Mouse (Mus musculus) bone marrow, adult 2 months (tissue): ENCODE measurements around the gene Acly. TPM values are rescaled to one million over a fixed set of nuclear protein-coding genes. Genes with fewer than 3 reads are reported as not detected.

Experiments
- H3K27ac ChIP-seq: fragments of 200-500 bp; 2 replicates; pipeline ENCODE4 v1.5.1; 2012; ENCODE audit warnings: low read depth, mild to moderate bottlenecking, control low read depth, inconsistent platforms, low read length; ENCODE audit not compliant: control insufficient read depth, poor library complexity, insufficient read depth
- H3K4me1 ChIP-seq: fragments of 200-500 bp; 2 replicates; pipeline ENCODE4 v1.6.1; 2011; ENCODE audit warnings: low read length; ENCODE audit not compliant: control insufficient read depth, insufficient read depth
- H3K4me3 ChIP-seq: fragments of 200-500 bp; replicated peaks from 2 replicates; pipeline ENCODE3; 2011; ENCODE audit warnings: mild to moderate bottlenecking, low read depth, low read length, control low read depth; ENCODE audit not compliant: control insufficient read depth
- CTCF ChIP-seq: fragments of 200-500 bp; IDR thresholded peaks from 2 replicates; pipeline ENCODE4 v1.5.1; 2011; ENCODE audit warnings: low read length, control low read depth; ENCODE audit not compliant: control insufficient read depth, insufficient read depth
- POLR2A ChIP-seq: fragments of 200-500 bp; IDR thresholded peaks from 2 replicates; pipeline ENCODE4 v1.6.1; 2011; ENCODE audit warnings: low read depth, mild to moderate bottlenecking, control low read depth, low read length, borderline replicate concordance; ENCODE audit not compliant: control insufficient read depth
- WGBS: fragments of 180-500 bp; shearing (Covaris S2); methylation state at CpG from one replicate; pipeline ENCODE4 v1.1.7; 2018; 5-methylcytosine and 5-hydroxymethylcytosine counted together
- polyA plus RNA-seq: library from polyadenylated mRNA; stranded (reverse); fragments of >200 nt; gene quantifications from 2 replicates; pipeline ENCODE4 v1.2.4, GENCODE M21; 2011; ENCODE audit warnings: low replicate concordance; ENCODE audit not compliant: missing spikeins, insufficient read depth, insufficient read length

Gene Acly
- polyA plus RNA-seq, 1 experiment: 31.2 TPM

DNA sequence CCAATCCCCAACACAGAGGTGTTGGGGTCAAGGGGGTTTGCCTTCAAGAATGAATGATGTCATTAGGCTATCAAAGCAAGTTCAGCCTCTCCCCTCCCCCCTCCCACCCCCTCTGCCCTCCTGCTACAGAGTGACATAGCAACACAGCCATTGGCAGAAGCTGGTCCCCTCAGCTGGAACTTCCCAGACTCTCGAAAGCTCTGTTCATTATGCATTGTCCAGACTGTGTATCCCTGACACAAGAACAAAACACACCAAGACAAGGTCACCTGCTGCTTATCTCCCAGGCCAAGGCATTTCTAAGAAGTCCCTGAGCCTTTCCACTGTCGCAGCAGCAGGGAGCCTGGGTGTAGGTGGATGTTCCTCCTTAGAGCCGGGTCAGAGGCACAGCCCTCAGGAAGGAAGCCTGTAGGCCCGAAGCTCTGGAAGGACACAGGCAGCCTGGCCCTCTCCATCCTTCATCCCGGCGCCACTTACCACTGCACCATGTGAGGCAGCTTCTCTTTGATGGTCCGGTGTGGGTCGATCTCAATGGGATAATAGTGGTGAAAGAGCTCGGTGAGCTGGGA lies 92.0 kb downstream of the Acly start:
- WGBS: 87% methylated on average over 9 of the region's 9 CpGs
- H3K4me1 ChIP-seq: peaks cover 1% of the 10 kb centered on the region; the same call in 1 of the 2 replicates
- no peak overlapping the region for H3K4me3 ChIP-seq
- no peak for TF ChIP-seq CTCF
- no peak for TF ChIP-seq POLR2A
- H3K27ac ChIP-seq: no peak overlapping the region

DNA sequence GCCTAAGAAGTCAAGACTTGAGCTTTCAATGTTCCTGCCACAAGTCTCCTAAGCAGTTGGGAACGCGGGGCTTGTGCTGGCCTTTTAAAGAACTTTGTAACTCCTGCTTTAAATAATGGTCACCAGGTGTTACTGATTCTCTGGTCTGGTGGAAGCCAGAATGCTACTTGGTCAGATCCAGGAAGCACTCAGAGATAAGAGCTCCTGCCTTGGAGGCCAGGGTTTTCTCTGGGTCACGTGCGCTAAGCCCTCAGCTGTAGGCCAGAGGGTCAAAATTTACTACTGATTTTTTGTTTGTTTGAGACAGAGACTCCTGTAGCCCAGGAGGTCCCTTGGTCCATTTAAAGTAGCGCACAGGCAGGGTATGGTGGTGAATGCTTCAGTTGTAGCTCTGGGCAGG lies 95.8 kb downstream of the Acly start:
- TF ChIP-seq POLR2A (no peak), CTCF (no peak)
- 86% methylated on average over 5 of the region's 5 CpGs for WGBS
- H3K4me3 ChIP-seq: no peak overlapping the region
- H3K4me1 ChIP-seq: no peaks in the 10 kb centered on the region; the same call in 1 of the 2 replicates
- no peak overlapping the region for H3K27ac ChIP-seq

DNA sequence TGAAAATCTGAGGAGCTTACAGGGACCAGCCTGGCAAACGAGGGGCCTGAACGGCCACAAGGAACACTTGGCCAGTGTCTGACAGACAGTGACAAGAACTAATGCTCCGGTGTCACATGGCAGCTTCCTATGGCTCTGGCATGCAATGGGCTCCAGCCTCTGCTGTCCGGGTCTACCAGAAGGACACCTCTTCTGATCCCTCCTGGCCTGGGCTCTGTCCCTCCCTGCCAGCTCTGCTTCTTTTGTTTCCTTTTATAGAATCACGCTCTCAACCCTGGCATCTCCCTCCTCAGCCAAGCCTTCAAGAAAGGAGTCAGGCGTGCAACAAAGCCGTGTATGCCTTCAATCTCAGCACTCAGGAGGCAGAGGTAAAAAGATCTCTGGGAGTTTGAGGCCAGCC lies 97.7 kb downstream of the Acly start:
- no peaks in the 10 kb centered on the region; the same call in none of the 2 replicates for H3K4me1 ChIP-seq
- H3K4me3 ChIP-seq: no peak overlapping the region
- 84% methylated on average over 7 of the region's 7 CpGs for WGBS
- no peak for TF ChIP-seq CTCF
- no peak for TF ChIP-seq POLR2A
- H3K27ac ChIP-seq: no peak overlapping the region

DNA sequence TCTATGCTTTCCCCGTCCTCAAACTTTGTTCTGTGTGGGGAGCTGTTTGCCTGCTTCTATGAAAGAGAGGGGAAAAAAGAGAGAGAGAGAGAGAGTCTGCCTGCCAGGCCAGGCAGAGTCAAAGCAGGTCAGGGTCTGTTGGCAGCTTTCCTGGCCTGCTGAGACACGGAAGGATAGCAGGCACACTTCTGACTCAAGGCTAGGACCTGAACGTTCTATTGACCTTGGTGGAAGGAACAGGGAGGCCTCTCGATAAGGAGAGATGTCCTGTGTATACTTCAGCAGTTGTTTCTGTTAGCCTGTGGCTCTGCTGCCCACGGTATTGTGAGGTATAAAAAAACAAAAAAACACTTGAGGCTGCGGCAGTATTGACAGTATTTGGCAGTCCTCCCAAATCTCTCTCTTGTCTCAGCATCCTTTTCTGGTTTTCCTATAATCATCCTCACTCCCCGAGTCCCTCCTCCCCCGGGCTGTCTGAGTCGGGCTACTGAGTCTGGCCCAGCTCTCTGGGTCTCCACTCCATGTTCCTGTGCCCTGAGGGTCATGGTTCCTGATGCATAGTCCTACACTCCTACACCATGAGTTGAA lies 99.1 kb downstream of the Acly start:
- no peak overlapping the region for H3K4me3 ChIP-seq
- H3K27ac ChIP-seq: no peak overlapping the region
- TF ChIP-seq CTCF: no peak
- TF ChIP-seq POLR2A: no peak
- 74% methylated on average over 9 of the region's 9 CpGs for WGBS
- no peaks in the 10 kb centered on the region; the same call in none of the 2 replicates for H3K4me1 ChIP-seq

DNA sequence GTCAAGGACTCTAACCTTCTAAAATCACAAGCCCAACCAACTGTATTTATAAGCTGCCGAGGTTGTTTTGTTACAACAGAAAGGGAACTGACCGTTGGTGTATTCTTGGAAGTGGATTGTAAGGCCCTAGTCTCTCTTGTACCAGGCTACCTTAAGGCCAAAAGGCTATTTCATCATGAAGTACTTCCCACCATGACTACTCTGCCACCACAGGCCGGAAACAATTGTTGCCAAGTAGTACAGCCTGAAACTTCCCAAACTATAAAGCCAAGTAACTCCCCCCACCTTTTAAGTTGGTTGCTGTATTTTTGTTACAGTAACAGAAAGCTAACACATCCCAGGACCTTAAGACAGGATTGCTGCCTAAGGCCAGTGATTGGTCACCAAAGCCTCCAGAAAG lies 101.0 kb downstream of the Acly start:
- TF ChIP-seq POLR2A: no peak
- TF ChIP-seq CTCF: no peak
- no peak overlapping the region for H3K4me3 ChIP-seq
- no peak overlapping the region for H3K27ac ChIP-seq
- H3K4me1 ChIP-seq: no peaks in the 10 kb centered on the region; the same call in none of the 2 replicates
- WGBS: 32% methylated on average over 3 of the region's 3 CpGs

Other genes starting within 250 kb of the Acly start
- gene Eif1, start 208.1 kb downstream of the Acly start, polyA plus RNA-seq: 807 and 1,107 TPM in 2 replicates
- not detected in 2 replicates for gene Gast, start 193.6 kb downstream of the Acly start, polyA plus RNA-seq
- gene Hap1, start 171.9 kb downstream of the Acly start, polyA plus RNA-seq: 1.1 and 11.9 TPM in 2 replicates
- gene Jup, start 130.2 kb downstream of the Acly start, polyA plus RNA-seq: 11.1 and 14.8 TPM in 2 replicates
- gene P3h4, start 113.2 kb downstream of the Acly start, polyA plus RNA-seq: 0.45 and 3.9 TPM in 2 replicates
- 1.7 and 7.0 TPM in 2 replicates for gene Fkbp10, start 112.3 kb downstream of the Acly start, polyA plus RNA-seq
- 5.8 and 21.5 TPM in 2 replicates for gene Nt5c3b, start 86.2 kb downstream of the Acly start, polyA plus RNA-seq
- gene Klhl10, start 86.1 kb downstream of the Acly start, polyA plus RNA-seq: not detected in 2 replicates
- 1.2 and 2.7 TPM in 2 replicates for gene Klhl11, start 55.3 kb downstream of the Acly start, polyA plus RNA-seq
- gene Ttc25, start 17.6 kb upstream of the Acly start, polyA plus RNA-seq: 0.35 TPM in 1 of 2 replicates, not detected in the other
- 25.0 and 35.7 TPM in 2 replicates for gene Cnp, start 46.9 kb upstream of the Acly start, polyA plus RNA-seq
- gene Nkiras2, start 91.2 kb upstream of the Acly start, polyA plus RNA-seq: 7.5 and 13.1 TPM in 2 replicates
- 603 and 838 TPM in 2 replicates for gene Dnajc7, start 92.2 kb upstream of the Acly start, polyA plus RNA-seq
- not detected in 2 replicates for gene Zfp385c, start 164.5 kb upstream of the Acly start, polyA plus RNA-seq
- gene Dhx58, start 176.3 kb upstream of the Acly start, polyA plus RNA-seq: 13.2 and 34.6 TPM in 2 replicates
- gene Kat2a, start 184.5 kb upstream of the Acly start, polyA plus RNA-seq: 7.6 and 16.3 TPM in 2 replicates
- gene Hspb9, start 185.8 kb upstream of the Acly start, polyA plus RNA-seq: not detected in 2 replicates
- 91.8 and 126 TPM in 2 replicates for gene Rab5c, start 210.2 kb upstream of the Acly start, polyA plus RNA-seq
- gene Kcnh4, start 231.9 kb upstream of the Acly start, polyA plus RNA-seq: not detected in 2 replicates
- gene Hcrt, start 234.9 kb upstream of the Acly start, polyA plus RNA-seq: not detected in 2 replicates
- 3.7 and 4.9 TPM in 2 replicates for gene Ghdc, start 243.0 kb upstream of the Acly start, polyA plus RNA-seq